Mouse (Mus musculus): Measurements from ENCODE around the gene Pepd.

The Pepd gene

DNA sequence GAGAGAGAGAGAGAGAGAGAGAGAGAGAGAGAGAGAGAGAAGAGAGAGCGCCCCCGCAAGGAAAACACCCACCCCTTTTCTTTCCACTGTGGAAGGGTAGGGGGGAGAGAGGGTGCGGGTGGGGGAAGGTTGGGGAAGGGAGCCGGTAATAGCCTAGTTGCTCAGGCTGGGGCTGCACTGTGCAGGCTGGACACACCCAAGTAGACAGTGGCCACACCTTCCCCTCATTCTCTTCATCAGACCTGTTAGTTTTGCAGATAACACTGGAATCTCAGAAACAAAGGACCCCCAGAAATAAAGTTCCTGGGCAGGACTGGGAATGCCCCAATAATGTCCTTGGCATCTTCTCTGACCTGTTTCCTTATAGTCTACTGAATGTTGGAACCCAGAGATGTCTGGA lies 15.7 kb upstream of the Pepd start:
- 0 out of 2 replicates have a peak overlapping the region, but pooled peaks have one; percentile 30 for H3K4me3 ChIP-seq (replicated peaks; ENCODE audit: low read length)
- no peak for TF ChIP-seq POU5F1 (IDR thresholded peaks at IDR 0.05; ENCODE audit: borderline replicate concordance, low read length)
- TF ChIP-seq NANOG (IDR thresholded peaks at IDR 0.05; ENCODE audit: borderline replicate concordance, low read length) = no peak
- no peak for TF ChIP-seq CTCF (conservative IDR thresholded peaks at IDR 0.05; ENCODE audit: low read length)

DNA sequence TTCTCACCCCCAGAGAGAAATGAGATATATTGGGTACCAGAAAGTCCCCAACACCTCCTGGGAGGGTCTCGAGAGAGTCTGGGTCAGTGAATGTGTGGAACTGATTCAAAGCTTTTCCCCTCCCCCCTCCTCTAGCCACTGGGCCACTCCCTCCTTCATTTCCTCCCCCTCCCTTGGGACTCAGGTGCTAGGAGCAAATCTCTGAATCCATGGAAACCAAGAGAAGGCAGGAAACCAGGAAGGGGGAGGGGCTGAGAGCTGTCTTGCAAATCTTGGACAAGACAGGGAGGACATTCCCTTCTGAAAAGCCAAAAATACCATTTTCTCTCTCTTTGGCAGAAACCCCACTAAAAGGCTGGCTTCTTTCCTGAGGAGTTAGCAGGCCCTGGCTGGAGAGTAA lies 15.1 kb upstream of the Pepd start:
- H3K9me3 ChIP-seq (ENCODE audit: low read length) = 0 out of 2 replicates have a peak, but pooled peaks cover 3% of the 10 kb centered on the region
- no peaks in the 10 kb centered on the region for H3K27me3 ChIP-seq (ENCODE audit: insufficient read depth, low read length)
- H3K4me3 ChIP-seq (replicated peaks; ENCODE audit: low read length) = peak overlapping the region; percentile 30; the same call in 1 of the 2 replicates
- H3K36me3 ChIP-seq (ENCODE audit: insufficient read depth, low read length) = no peaks in the 10 kb centered on the region
- no peak for TF ChIP-seq POU5F1 (IDR thresholded peaks at IDR 0.05; ENCODE audit: borderline replicate concordance, low read length)
- no peak for TF ChIP-seq CTCF (conservative IDR thresholded peaks at IDR 0.05; ENCODE audit: low read length)
- no peak for TF ChIP-seq NANOG (IDR thresholded peaks at IDR 0.05; ENCODE audit: borderline replicate concordance, low read length)
- peaks cover 54% of the 10 kb centered on the region for H3K4me1 ChIP-seq (replicated peaks; ENCODE audit: low read depth, low read length)

More for the DNA sequence above, 15.7 kb upstream of the Pepd start:
- peaks cover 60% of the 10 kb centered on the region for H3K4me1 ChIP-seq (replicated peaks; ENCODE audit: low read depth, low read length)
- 0 out of 2 replicates have a peak, but pooled peaks cover 3% of the 10 kb centered on the region for H3K9me3 ChIP-seq (ENCODE audit: low read length)
- H3K36me3 ChIP-seq (ENCODE audit: insufficient read depth, low read length) = no peaks in the 10 kb centered on the region
- H3K27me3 ChIP-seq (ENCODE audit: insufficient read depth, low read length) = no peaks in the 10 kb centered on the region

DNA sequence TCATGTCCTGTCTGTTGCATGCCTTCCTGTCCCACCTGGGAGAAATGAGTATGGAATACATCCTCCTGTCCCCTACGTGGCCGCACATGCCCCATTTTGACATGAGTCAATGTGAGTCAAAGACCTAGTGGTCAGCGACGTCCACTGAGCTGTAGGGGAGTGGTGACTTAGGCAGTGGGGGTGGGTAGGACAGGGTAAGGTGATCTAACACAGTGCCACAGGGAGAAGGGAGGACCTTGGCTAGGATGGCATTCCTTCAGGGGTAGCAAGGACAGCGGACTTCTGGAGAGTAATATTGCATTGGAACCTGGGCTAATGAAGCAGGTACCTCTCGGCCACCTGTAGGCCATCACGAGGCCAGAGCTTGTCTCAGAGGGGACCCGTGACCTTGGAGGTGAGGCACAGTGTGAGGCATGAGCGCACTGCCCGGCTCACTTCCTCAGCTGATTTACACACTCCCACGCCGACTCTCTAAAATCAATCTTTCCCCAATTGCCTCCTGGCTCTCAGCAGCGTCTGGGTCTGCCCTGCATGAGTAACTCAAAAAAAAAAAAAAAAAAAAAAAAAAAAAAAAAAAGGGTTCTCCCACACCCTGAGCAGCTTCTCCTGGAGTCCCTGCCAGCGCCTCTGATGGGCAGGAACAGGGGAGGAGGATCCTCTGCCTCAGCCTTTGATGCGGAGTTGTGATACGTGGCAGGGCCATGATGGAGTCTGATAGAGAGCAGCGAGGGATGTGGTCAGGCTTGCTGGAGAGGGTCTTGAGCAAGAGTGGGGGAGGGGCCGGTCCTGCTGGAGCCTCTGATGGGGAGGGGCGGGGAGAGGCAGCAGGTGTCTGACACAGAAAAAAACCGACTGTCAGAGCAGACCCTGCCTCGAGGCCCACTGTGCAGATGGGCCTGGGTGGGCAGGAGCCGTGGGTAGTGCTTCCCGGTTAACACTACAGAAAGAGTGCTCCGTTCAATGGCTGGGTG lies 1.8 kb upstream of the Pepd start:
- Histone ChIP-seq H3K36me3 (ENCODE audit: insufficient read depth, low read length) (peaks cover 14% of the 10 kb centered on the region), H3K9me3 (ENCODE audit: low read length) (0 out of 2 replicates have a peak, but pooled peaks cover 4% of the 10 kb centered on the region), H3K27me3 (ENCODE audit: insufficient read depth, low read length) (peaks cover 40% of the 10 kb centered on the region), H3K4me1 (replicated peaks; ENCODE audit: low read depth, low read length) (peaks cover 39% of the 10 kb centered on the region), H3K4me3 (replicated peaks; ENCODE audit: low read length) (peak overlapping the region; percentile 43)
- no peak for TF ChIP-seq CTCF (conservative IDR thresholded peaks at IDR 0.05; ENCODE audit: low read length)
- TF ChIP-seq NANOG (IDR thresholded peaks at IDR 0.05; ENCODE audit: borderline replicate concordance, low read length) = no peak
- no peak for TF ChIP-seq POU5F1 (IDR thresholded peaks at IDR 0.05; ENCODE audit: borderline replicate concordance, low read length)

DNA sequence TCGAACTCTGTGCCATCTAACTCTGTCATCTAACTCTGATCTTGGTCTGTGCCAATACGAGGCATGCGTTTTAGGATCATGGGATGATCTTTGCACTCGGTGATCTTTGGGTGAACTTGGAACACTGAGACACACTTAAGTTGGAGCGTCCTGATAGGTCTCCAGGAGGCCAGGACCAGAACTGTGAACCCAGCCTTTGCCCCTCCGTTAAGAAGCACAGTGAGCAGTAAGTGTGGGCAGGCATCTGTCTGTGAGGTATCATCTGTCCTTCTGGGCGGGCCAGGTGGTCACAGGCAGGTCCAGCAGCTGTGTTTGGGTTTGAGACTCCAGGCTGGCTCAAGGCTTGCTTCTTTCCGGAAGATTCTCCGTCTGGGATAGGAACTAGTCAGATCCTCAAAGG lies 1.8 kb downstream of the Pepd start:
- no peak for TF ChIP-seq POU5F1 (IDR thresholded peaks at IDR 0.05; ENCODE audit: borderline replicate concordance, low read length)
- TF ChIP-seq CTCF (conservative IDR thresholded peaks at IDR 0.05; ENCODE audit: low read length) = no peak
- TF ChIP-seq NANOG (IDR thresholded peaks at IDR 0.05; ENCODE audit: borderline replicate concordance, low read length) = no peak
- H3K36me3 ChIP-seq (ENCODE audit: insufficient read depth, low read length) = peaks cover 19% of the 10 kb centered on the region

DNA sequence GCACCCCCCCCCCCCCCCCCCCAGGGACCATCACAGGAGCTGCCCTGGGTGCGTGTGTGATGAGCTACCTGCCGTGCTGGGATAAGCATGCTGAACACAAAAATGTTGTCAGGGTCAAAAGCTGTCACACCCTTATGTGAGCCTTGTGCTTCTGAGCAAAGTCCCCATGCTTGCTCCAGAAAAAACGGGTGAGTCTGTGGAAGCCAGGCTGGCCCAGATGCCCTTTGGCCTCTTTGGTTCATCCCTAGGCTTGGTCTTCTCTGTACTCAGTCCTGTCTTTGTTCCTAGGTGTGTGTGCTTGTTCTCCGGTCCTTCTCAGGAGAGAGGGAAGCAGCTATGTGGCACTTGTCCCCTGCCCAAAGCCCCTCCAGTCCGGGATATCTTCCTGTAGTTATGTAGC lies 3.4 kb downstream of the Pepd start:
- H3K27me3 ChIP-seq (ENCODE audit: insufficient read depth, low read length) = peaks cover 11% of the 10 kb centered on the region
- H3K9me3 ChIP-seq (ENCODE audit: low read length) = no peaks in the 10 kb centered on the region
- TF ChIP-seq CTCF (conservative IDR thresholded peaks at IDR 0.05; ENCODE audit: low read length) = no peak
- no peak for TF ChIP-seq NANOG (IDR thresholded peaks at IDR 0.05; ENCODE audit: borderline replicate concordance, low read length)
- TF ChIP-seq POU5F1 (IDR thresholded peaks at IDR 0.05; ENCODE audit: borderline replicate concordance, low read length) = no peak
- H3K36me3 ChIP-seq (ENCODE audit: insufficient read depth, low read length) = peaks cover 19% of the 10 kb centered on the region
- H3K4me1 ChIP-seq (replicated peaks; ENCODE audit: low read depth, low read length) = peaks cover 52% of the 10 kb centered on the region
- H3K4me3 ChIP-seq (replicated peaks; ENCODE audit: low read length) = no peak overlapping the region

More for the DNA sequence above, 1.8 kb downstream of the Pepd start:
- Histone ChIP-seq H3K4me1 (replicated peaks; ENCODE audit: low read depth, low read length) (peaks cover 54% of the 10 kb centered on the region), H3K27me3 (ENCODE audit: insufficient read depth, low read length) (peaks cover 26% of the 10 kb centered on the region), H3K4me3 (replicated peaks; ENCODE audit: low read length) (no peak overlapping the region), H3K9me3 (ENCODE audit: low read length) (no peaks in the 10 kb centered on the region)

DNA sequence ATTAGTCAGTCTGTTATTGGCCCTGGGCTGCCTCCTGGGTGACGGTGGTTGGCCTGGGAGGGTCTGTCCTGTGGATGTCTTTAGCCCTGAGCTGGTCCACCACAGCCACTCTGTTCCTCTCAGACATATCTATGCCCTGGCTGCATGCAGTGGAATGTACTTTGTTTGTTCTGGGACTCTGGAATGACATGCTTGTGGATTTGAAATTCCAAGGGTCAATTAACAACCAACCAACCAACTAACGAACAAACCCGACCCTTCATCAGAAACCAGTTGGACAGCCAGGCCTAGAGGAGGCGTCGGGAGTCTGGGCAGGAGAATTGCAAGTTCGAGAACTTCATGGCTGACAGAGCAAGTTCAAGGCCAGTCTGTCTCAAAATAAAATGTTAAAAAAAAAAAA lies 5.4 kb downstream of the Pepd start:
- Histone ChIP-seq H3K36me3 (ENCODE audit: insufficient read depth, low read length) (peaks cover 22% of the 10 kb centered on the region), H3K4me3 (replicated peaks; ENCODE audit: low read length) (no peak overlapping the region), H3K27me3 (ENCODE audit: insufficient read depth, low read length) (no peaks in the 10 kb centered on the region), H3K9me3 (ENCODE audit: low read length) (no peaks in the 10 kb centered on the region), H3K4me1 (replicated peaks; ENCODE audit: low read depth, low read length) (peaks cover 38% of the 10 kb centered on the region)
- TF ChIP-seq CTCF (conservative IDR thresholded peaks at IDR 0.05; ENCODE audit: low read length) = no peak
- no peak for TF ChIP-seq NANOG (IDR thresholded peaks at IDR 0.05; ENCODE audit: borderline replicate concordance, low read length)
- no peak for TF ChIP-seq POU5F1 (IDR thresholded peaks at IDR 0.05; ENCODE audit: borderline replicate concordance, low read length)

DNA sequence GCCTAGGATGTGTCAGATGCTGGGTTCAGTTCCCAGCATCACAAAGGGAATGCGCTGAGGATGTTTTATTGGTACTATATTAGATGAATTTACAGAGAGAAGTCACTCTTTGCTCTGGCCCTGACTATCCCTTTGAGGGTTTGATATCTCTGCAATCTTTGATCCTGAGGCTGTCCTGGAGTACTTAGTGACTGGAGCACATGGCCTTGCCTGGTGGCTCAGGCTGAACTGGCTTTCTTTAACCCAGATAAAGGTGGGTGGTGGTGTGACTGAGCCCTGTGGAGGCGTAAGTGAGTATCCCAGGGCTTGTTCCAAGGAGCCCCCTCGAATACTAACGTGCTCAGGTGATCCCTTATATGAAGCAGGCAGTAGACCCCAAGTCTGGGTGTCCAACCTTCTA lies 5.8 kb downstream of the Pepd start:
- no peak overlapping the region for H3K4me3 ChIP-seq (replicated peaks; ENCODE audit: low read length)
- H3K4me1 ChIP-seq (replicated peaks; ENCODE audit: low read depth, low read length) = peaks cover 34% of the 10 kb centered on the region
- peaks cover 22% of the 10 kb centered on the region for H3K36me3 ChIP-seq (ENCODE audit: insufficient read depth, low read length)
- TF ChIP-seq CTCF (conservative IDR thresholded peaks at IDR 0.05; ENCODE audit: low read length) (no peak), NANOG (IDR thresholded peaks at IDR 0.05; ENCODE audit: borderline replicate concordance, low read length) (no peak), POU5F1 (IDR thresholded peaks at IDR 0.05; ENCODE audit: borderline replicate concordance, low read length) (no peak)
- H3K9me3 ChIP-seq (ENCODE audit: low read length) = no peaks in the 10 kb centered on the region
- no peaks in the 10 kb centered on the region for H3K27me3 ChIP-seq (ENCODE audit: insufficient read depth, low read length)

DNA sequence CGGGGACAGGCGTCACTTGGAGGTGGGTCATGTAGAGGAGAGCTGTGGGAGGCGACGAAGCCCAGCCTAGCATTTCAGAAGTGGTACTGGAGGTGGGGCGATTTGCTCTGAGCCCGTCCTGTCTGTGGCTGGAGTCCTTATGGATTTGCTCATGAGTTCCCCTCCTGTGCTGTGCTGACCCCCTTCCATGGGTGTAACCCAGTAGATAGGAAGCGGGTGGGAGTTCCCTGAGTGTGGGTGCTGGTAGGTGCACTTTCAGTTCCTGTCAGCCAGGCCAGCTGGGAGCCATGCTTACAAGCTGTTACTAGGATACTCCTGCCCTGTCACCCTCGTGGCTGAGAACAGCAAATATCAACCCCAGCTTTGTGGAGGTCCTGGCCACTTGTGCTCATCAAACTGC lies 6.2 kb downstream of the Pepd start:
- H3K9me3 ChIP-seq (ENCODE audit: low read length) = no peaks in the 10 kb centered on the region
- TF ChIP-seq POU5F1 (IDR thresholded peaks at IDR 0.05; ENCODE audit: borderline replicate concordance, low read length) = no peak
- TF ChIP-seq NANOG (IDR thresholded peaks at IDR 0.05; ENCODE audit: borderline replicate concordance, low read length) = no peak
- no peak for TF ChIP-seq CTCF (conservative IDR thresholded peaks at IDR 0.05; ENCODE audit: low read length)
- H3K36me3 ChIP-seq (ENCODE audit: insufficient read depth, low read length) = peaks cover 25% of the 10 kb centered on the region
- H3K4me3 ChIP-seq (replicated peaks; ENCODE audit: low read length) = no peak overlapping the region
- no peaks in the 10 kb centered on the region for H3K27me3 ChIP-seq (ENCODE audit: insufficient read depth, low read length)
- peaks cover 32% of the 10 kb centered on the region for H3K4me1 ChIP-seq (replicated peaks; ENCODE audit: low read depth, low read length)
